Mouse (Mus musculus): ENCODE results near the gene Uqcrh.

DNA sequence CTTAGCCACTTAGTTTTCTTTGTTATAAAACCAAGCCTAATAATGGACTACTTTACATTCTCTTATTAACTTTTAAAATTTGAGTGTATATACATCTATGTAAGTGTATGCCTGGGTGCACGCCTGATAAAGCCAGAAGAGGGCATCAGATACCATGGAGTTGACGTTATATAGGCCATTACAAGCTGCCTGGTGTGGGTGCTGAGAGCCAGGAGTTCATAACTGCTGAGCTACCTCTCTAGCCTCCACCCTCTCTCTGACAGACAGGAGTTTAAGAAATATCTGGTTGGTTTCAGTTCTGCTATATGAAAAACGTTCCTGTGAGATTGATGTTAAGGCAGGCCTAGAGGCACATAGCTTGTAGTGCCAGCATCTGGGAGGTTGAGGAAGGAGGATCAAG is 32.7 kb downstream of the Uqcrh start:
- TF ChIP-seq CTCF (conservative IDR thresholded peaks at IDR 0.05; ENCODE audit: low read length) (no peak), POU5F1 (IDR thresholded peaks at IDR 0.05; ENCODE audit: borderline replicate concordance, low read length) (no peak), NANOG (IDR thresholded peaks at IDR 0.05; ENCODE audit: borderline replicate concordance, low read length) (no peak)
